Mouse (Mus musculus): ENCODE measurements at regions not wholly inside any gene's neighbourhood (a gene's known extent, or its start where the extent isn't known, plus 50 kb on each side); places are given as distances from the start of the nearest gene placed in this dataset.

DNA sequence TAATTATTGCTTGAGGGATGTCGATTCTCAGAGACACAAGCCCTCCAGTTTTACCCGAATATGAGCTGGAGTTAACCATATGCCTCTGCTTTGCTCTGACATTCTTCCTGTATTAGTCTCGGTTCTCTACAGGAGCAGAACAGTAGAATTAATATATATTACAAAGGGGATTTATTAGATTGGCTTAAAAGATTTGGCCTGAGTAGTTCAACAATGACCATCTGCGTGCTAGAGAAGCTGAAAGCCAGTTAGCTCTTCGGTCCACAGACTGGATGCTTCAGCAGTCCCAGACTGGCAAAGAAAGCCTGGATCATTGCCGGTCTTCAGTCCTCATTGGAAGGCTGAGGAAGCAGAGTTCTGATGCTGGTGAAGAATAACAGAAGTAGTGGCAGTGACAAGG lies 100.4 kb upstream of the Gm9747 start:
- no peaks in the 10 kb centered on the region for H3K36me3 ChIP-seq (ENCODE audit: insufficient read depth, low read length)
- no peaks in the 10 kb centered on the region for H3K27me3 ChIP-seq (ENCODE audit: insufficient read depth, low read length)
- H3K9me3 ChIP-seq (ENCODE audit: low read length) = no peaks in the 10 kb centered on the region
- H3K4me1 ChIP-seq (replicated peaks; ENCODE audit: low read depth, low read length) = no peaks in the 10 kb centered on the region
- H3K4me3 ChIP-seq (replicated peaks; ENCODE audit: low read length) = no peak overlapping the region
- no peak for TF ChIP-seq POU5F1 (IDR thresholded peaks at IDR 0.05; ENCODE audit: borderline replicate concordance, low read length)

DNA sequence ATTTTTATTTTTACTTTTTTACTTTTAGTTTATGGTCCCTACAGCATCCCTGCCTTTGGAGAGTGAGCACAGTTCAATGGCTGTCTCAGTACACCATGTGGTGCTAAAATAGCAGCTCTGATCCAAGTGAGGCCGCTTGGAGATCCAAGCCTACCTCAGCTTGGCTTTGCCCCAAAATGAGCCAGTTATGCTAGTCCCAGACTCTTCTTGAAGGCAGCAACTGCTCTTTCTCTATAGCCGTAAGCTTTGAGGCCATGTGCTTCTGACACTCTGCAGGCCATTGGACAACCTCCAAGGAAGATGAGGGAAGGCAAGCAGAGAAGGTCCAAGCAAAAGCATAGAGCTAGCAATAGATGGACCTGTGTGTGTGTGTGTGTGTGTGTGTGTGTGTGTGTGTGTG lies 98.0 kb upstream of the Gm9747 start:
- H3K27me3 ChIP-seq (ENCODE audit: insufficient read depth, low read length) = no peaks in the 10 kb centered on the region
- H3K4me3 ChIP-seq (replicated peaks; ENCODE audit: low read length) = no peak overlapping the region
- no peaks in the 10 kb centered on the region for H3K36me3 ChIP-seq (ENCODE audit: insufficient read depth, low read length)
- no peak for TF ChIP-seq NANOG (IDR thresholded peaks at IDR 0.05; ENCODE audit: borderline replicate concordance, low read length)
- TF ChIP-seq POU5F1 (IDR thresholded peaks at IDR 0.05; ENCODE audit: borderline replicate concordance, low read length) = no peak
- no peak for TF ChIP-seq CTCF (conservative IDR thresholded peaks at IDR 0.05; ENCODE audit: low read length)
- no peaks in the 10 kb centered on the region for H3K4me1 ChIP-seq (replicated peaks; ENCODE audit: low read depth, low read length)
- no peaks in the 10 kb centered on the region for H3K9me3 ChIP-seq (ENCODE audit: low read length)

GRCm38 (mm10) chr1:82135761-82136331 lies 97.1 kb upstream of the Gm9747 start:
- TF ChIP-seq POU5F1 (IDR thresholded peaks at IDR 0.05; ENCODE audit: borderline replicate concordance, low read length) = no peak
- TF ChIP-seq CTCF (conservative IDR thresholded peaks at IDR 0.05; ENCODE audit: low read length) = no peak
- no peak for TF ChIP-seq NANOG (IDR thresholded peaks at IDR 0.05; ENCODE audit: borderline replicate concordance, low read length)
- Histone ChIP-seq H3K36me3 (ENCODE audit: insufficient read depth, low read length) (no peaks in the 10 kb centered on the region), H3K27me3 (ENCODE audit: insufficient read depth, low read length) (no peaks in the 10 kb centered on the region), H3K9me3 (ENCODE audit: low read length) (no peaks in the 10 kb centered on the region), H3K4me3 (replicated peaks; ENCODE audit: low read length) (no peak overlapping the region), H3K4me1 (replicated peaks; ENCODE audit: low read depth, low read length) (no peaks in the 10 kb centered on the region)

GRCm38 (mm10) chr1:82145256-82145655 lies 87.7 kb upstream of the Gm9747 start:
- H3K4me3 ChIP-seq (replicated peaks; ENCODE audit: low read length) = no peak overlapping the region
- H3K9me3 ChIP-seq (ENCODE audit: low read length) = no peaks in the 10 kb centered on the region
- no peaks in the 10 kb centered on the region for H3K36me3 ChIP-seq (ENCODE audit: insufficient read depth, low read length)
- no peaks in the 10 kb centered on the region for H3K27me3 ChIP-seq (ENCODE audit: insufficient read depth, low read length)
- no peaks in the 10 kb centered on the region for H3K4me1 ChIP-seq (replicated peaks; ENCODE audit: low read depth, low read length)
- TF ChIP-seq CTCF (conservative IDR thresholded peaks at IDR 0.05; ENCODE audit: low read length) (no peak), POU5F1 (IDR thresholded peaks at IDR 0.05; ENCODE audit: borderline replicate concordance, low read length) (no peak), NANOG (IDR thresholded peaks at IDR 0.05; ENCODE audit: borderline replicate concordance, low read length) (no peak)

GRCm38 (mm10) chr1:82150219-82151128 lies 82.4 kb upstream of the Gm9747 start:
- TF ChIP-seq CTCF (conservative IDR thresholded peaks at IDR 0.05; ENCODE audit: low read length) (no peak), NANOG (IDR thresholded peaks at IDR 0.05; ENCODE audit: borderline replicate concordance, low read length) (no peak), POU5F1 (IDR thresholded peaks at IDR 0.05; ENCODE audit: borderline replicate concordance, low read length) (no peak)
- Histone ChIP-seq H3K9me3 (ENCODE audit: low read length) (no peaks in the 10 kb centered on the region), H3K36me3 (ENCODE audit: insufficient read depth, low read length) (no peaks in the 10 kb centered on the region), H3K4me3 (replicated peaks; ENCODE audit: low read length) (no peak overlapping the region), H3K27me3 (ENCODE audit: insufficient read depth, low read length) (no peaks in the 10 kb centered on the region), H3K4me1 (replicated peaks; ENCODE audit: low read depth, low read length) (no peaks in the 10 kb centered on the region)

- TF ChIP-seq CTCF (conservative IDR thresholded peaks at IDR 0.05; ENCODE audit: low read length) (no peak), NANOG (IDR thresholded peaks at IDR 0.05; ENCODE audit: borderline replicate concordance, low read length) (no peak), POU5F1 (IDR thresholded peaks at IDR 0.05; ENCODE audit: borderline replicate concordance, low read length) (no peak)
- Histone ChIP-seq H3K4me3 (replicated peaks; ENCODE audit: low read length) (no peak overlapping the region), H3K9me3 (ENCODE audit: low read length) (no peaks in the 10 kb centered on the region), H3K27me3 (ENCODE audit: insufficient read depth, low read length) (no peaks in the 10 kb centered on the region), H3K36me3 (ENCODE audit: insufficient read depth, low read length) (no peaks in the 10 kb centered on the region), H3K4me1 (replicated peaks; ENCODE audit: low read depth, low read length) (no peaks in the 10 kb centered on the region)
These were observed 77.0 kb upstream of the Gm9747 start for GRCm38 (mm10) chr1:82155961-82156360.

DNA sequence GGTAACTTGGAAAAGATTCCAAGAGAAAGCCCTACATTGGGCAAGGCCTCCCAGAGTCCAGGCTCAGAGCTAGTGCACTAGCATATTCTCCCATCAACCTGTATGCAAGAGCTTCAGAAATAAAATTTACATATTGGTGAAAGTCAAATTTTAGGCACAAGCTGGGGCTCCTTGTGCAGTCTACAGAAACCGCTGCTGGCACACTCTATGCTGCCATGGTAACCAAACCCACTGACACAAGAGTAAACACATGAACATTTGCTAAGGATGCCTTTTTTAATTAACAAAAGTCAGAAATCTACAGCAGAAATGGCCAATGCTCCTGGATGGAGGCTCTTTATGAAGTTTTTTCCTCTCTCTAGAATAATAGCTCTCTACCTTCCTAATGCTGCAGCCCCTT lies 75.9 kb upstream of the Gm9747 start:
- TF ChIP-seq CTCF (conservative IDR thresholded peaks at IDR 0.05; ENCODE audit: low read length) = no peak
- no peak for TF ChIP-seq NANOG (IDR thresholded peaks at IDR 0.05; ENCODE audit: borderline replicate concordance, low read length)
- TF ChIP-seq POU5F1 (IDR thresholded peaks at IDR 0.05; ENCODE audit: borderline replicate concordance, low read length) = no peak
- Histone ChIP-seq H3K27me3 (ENCODE audit: insufficient read depth, low read length) (no peaks in the 10 kb centered on the region), H3K4me1 (replicated peaks; ENCODE audit: low read depth, low read length) (no peaks in the 10 kb centered on the region), H3K9me3 (ENCODE audit: low read length) (no peaks in the 10 kb centered on the region), H3K4me3 (replicated peaks; ENCODE audit: low read length) (no peak overlapping the region), H3K36me3 (ENCODE audit: insufficient read depth, low read length) (no peaks in the 10 kb centered on the region)

- H3K27me3 ChIP-seq (ENCODE audit: insufficient read depth, low read length) = no peaks in the 10 kb centered on the region
- H3K36me3 ChIP-seq (ENCODE audit: insufficient read depth, low read length) = no peaks in the 10 kb centered on the region
- no peak overlapping the region for H3K4me3 ChIP-seq (replicated peaks; ENCODE audit: low read length)
- no peaks in the 10 kb centered on the region for H3K9me3 ChIP-seq (ENCODE audit: low read length)
- H3K4me1 ChIP-seq (replicated peaks; ENCODE audit: low read depth, low read length) = no peaks in the 10 kb centered on the region
- no peak for TF ChIP-seq CTCF (conservative IDR thresholded peaks at IDR 0.05; ENCODE audit: low read length)
- no peak for TF ChIP-seq POU5F1 (IDR thresholded peaks at IDR 0.05; ENCODE audit: borderline replicate concordance, low read length)
- no peak for TF ChIP-seq NANOG (IDR thresholded peaks at IDR 0.05; ENCODE audit: borderline replicate concordance, low read length)
These were observed 74.4 kb upstream of the Gm9747 start for GRCm38 (mm10) chr1:82158466-82158865.

Measured in E14TG2a.4 (cell line).